Mouse (Mus musculus) midbrain, embryonic 14.5 days (tissue): ENCODE results near the gene S100b. TPM values are rescaled to one million over a fixed set of nuclear protein-coding genes. Genes with fewer than 3 reads are reported as not detected.
A peak's percentile ranks its signal among the peaks of the same experiment; 100 is the strongest.

Source experiments
- ATAC-seq: fragments of 200-750 bp; cut with Nextera tagmentation; 2 replicates; pipeline ENCODE4 v1.8.0; 2017; ENCODE audit warnings: moderate number of reproducible peaks, moderate library complexity; ENCODE audit not compliant: low FRiP score, low TSS enrichment
- DNase-seq: peaks from one replicate; pipeline ENCODE4 v3.0.0-alpha.2; 2015
- H3K27ac ChIP-seq: fragments of 300-500 bp; sonication (generic); replicated peaks from 2 replicates; pipeline ENCODE4 v1.5.1; 2014; ENCODE audit warnings: mild to moderate bottlenecking, low read depth, low read length, moderate library complexity
- H3K27me3 ChIP-seq: fragments of 300-500 bp; sonication (generic); 2 replicates; pipeline ENCODE4 v1.6.1; 2014; ENCODE audit warnings: low read length, control low read depth, mixed read lengths; ENCODE audit not compliant: control insufficient read depth, insufficient read depth
- H3K36me3 ChIP-seq: fragments of 300-500 bp; sonication (generic); 2 replicates; pipeline ENCODE4 v1.6.1; 2014; ENCODE audit warnings: low read length, control low read depth; ENCODE audit not compliant: control insufficient read depth, insufficient read depth
- H3K4me1 ChIP-seq: fragments of 300-500 bp; sonication (generic); 2 replicates; pipeline ENCODE4 v1.6.1; 2014; ENCODE audit warnings: mild to moderate bottlenecking, antibody characterized with exemption, low read length, control low read depth; ENCODE audit not compliant: control insufficient read depth, insufficient read depth
- H3K4me2 ChIP-seq: fragments of 300-500 bp; sonication (generic); 2 replicates; pipeline ENCODE4 v1.6.1; 2014; ENCODE audit warnings: mild to moderate bottlenecking, low read length, moderate library complexity
- H3K4me3 ChIP-seq: fragments of 300-500 bp; sonication (generic); replicated peaks from 2 replicates; pipeline ENCODE4 v1.5.1; 2014; ENCODE audit warnings: low read depth, low read length
- H3K9ac ChIP-seq: fragments of 300-500 bp; sonication (generic); replicated peaks from 2 replicates; pipeline ENCODE4 v1.6.1; 2014; ENCODE audit warnings: mild to moderate bottlenecking, low read length, moderate library complexity
- H3K9me3 ChIP-seq: fragments of 300-500 bp; sonication (generic); 2 replicates; pipeline ENCODE4 v1.6.1; 2016; ENCODE audit warnings: low read length, control low read depth, mixed read lengths; ENCODE audit not compliant: control insufficient read depth
- WGBS: fragments of 180-500 bp; shearing (Covaris S2); extraction: QIAGEN DNeasy Blood & Tissue Kit; methylation state at CpG from one replicate; pipeline ENCODE4 v1.1.7; 2014; 5-methylcytosine and 5-hydroxymethylcytosine counted together
- microRNA counts: library from miRNA; unstranded; fragments of <30 nt; microRNA quantifications from one replicate; lab custom pipeline; 2016
- microRNA-seq: library from miRNA; unstranded; fragments of <30 nt; microRNA quantifications from one replicate; pipeline ENCODE4, GENCODE M21; 2016
- polyA plus RNA-seq: library from polyadenylated mRNA; unstranded; fragments of >200 nt; fragmentation: Nextera tagmentation; extraction: Ambion mirVana; gene quantifications from 2 replicates; pipeline ENCODE4 v1.2.1, GENCODE M21; 2014

The S100b gene
- polyA plus RNA-seq, 1 experiment from 2014 or later: 1.1 TPM

DNA sequence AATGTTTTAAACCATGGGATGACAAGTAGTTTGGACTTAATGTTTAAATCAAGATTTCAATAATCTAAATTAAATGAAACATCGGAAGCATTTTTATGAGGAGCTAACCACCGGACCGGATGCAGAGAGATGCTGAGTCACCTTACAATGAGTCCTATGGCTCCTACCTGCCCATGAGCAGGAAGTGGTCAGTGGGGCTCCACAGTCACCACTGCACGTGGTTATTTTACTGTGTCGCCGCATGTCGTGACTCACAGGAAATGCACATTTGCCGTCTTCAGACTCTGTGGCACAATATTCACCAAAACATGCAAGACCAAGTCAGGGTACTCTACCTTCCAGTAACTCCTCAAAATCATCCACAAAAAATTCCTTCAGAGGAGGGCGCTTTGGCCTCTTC, 53.1 kb downstream of the S100b start:
- H3K4me1 ChIP-seq: no peaks in the 10 kb centered on the region
- H3K4me3 ChIP-seq: no peak overlapping the region
- DNase-seq: no peak
- no peak overlapping the region for H3K9ac ChIP-seq
- H3K36me3 ChIP-seq: peaks cover 60% of the 10 kb centered on the region
- H3K27me3 ChIP-seq: no peaks in the 10 kb centered on the region
- no peak overlapping the region for H3K27ac ChIP-seq
- no peak for ATAC-seq
- WGBS: 94% methylated on average over 9 of the region's 9 CpGs
- no peak overlapping the region for H3K4me2 ChIP-seq
- H3K9me3 ChIP-seq: no peaks in the 10 kb centered on the region

MicroRNAs encoded within 50 kb of the gene (microRNA counts, 519-probe panel; counts per million panel counts)
- 3,157 counts per million, percentile 14 among the panel's probes with 10 or more counts for microRNA mmu-miR-678 (lab: Ali Mortazavi, UCI)

Small RNA genes lying within 50 kb of the gene (microRNA-seq; reads per million reads assigned to microRNA genes)
- gene Mir678: not detected

Other genes starting within 250 kb of the S100b start
- 11.9 and 14.6 TPM in 2 replicates for gene Zfp280b, start 221.2 kb upstream of the S100b start, polyA plus RNA-seq
- not detected in 2 replicates for gene Slc5a4b, start 142.9 kb upstream of the S100b start, polyA plus RNA-seq
- gene Slc5a4a, start 106.4 kb upstream of the S100b start, polyA plus RNA-seq: 0.13 TPM in 1 of 2 replicates, not detected in the other
- 357 and 385 TPM in 2 replicates for gene Prmt2, start 16.0 kb upstream of the S100b start, polyA plus RNA-seq
- gene Dip2a, start 91.4 kb downstream of the S100b start, polyA plus RNA-seq: 9.3 and 12.9 TPM in 2 replicates
- gene AC141477.1, start 186.6 kb downstream of the S100b start, polyA plus RNA-seq: not detected in 2 replicates
- 7.0 and 11.9 TPM in 2 replicates for gene Pcnt, start 188.9 kb downstream of the S100b start, polyA plus RNA-seq
- not detected in 2 replicates for gene 2610028H24Rik, start 195.2 kb downstream of the S100b start, polyA plus RNA-seq
- 71.2 and 78.3 TPM in 2 replicates for gene Mcm3ap, start 215.1 kb downstream of the S100b start, polyA plus RNA-seq
- gene Ybey, start 215.3 kb downstream of the S100b start, polyA plus RNA-seq: 5.3 and 5.5 TPM in 2 replicates